Mouse (Mus musculus) hindbrain, embryonic 12.5 days (tissue): ENCODE results near the gene Ufc1. TPM values are rescaled to one million over a fixed set of nuclear protein-coding genes. Genes with fewer than 3 reads are reported as not detected.

Experiments
- ATAC-seq: fragments of 200-750 bp; cut with Nextera tagmentation; 2 replicates; pipeline ENCODE4 v1.8.0; 2017; ENCODE audit warnings: moderate TSS enrichment; ENCODE audit not compliant: low FRiP score
- H3K27ac ChIP-seq: fragments of 300-500 bp; sonication (generic); 2 replicates; pipeline ENCODE4 v1.5.1; 2016; ENCODE audit warnings: mild to moderate bottlenecking
- H3K27me3 ChIP-seq: fragments of 300-500 bp; sonication (generic); 2 replicates; pipeline ENCODE4 v1.6.1; 2016; ENCODE audit warnings: mild to moderate bottlenecking
- H3K36me3 ChIP-seq: fragments of 300-500 bp; sonication (generic); 2 replicates; pipeline ENCODE4 v1.6.1; 2016; ENCODE audit warnings: mild to moderate bottlenecking
- H3K4me1 ChIP-seq: fragments of 300-500 bp; sonication (generic); 2 replicates; pipeline ENCODE4 v1.6.1; 2016
- H3K4me2 ChIP-seq: fragments of 300-500 bp; sonication (generic); replicated peaks from 2 replicates; pipeline ENCODE4 v1.6.1; 2016; ENCODE audit warnings: mild to moderate bottlenecking
- H3K4me3 ChIP-seq: fragments of 300-500 bp; sonication (generic); 2 replicates; pipeline ENCODE4 v1.5.1; 2016; ENCODE audit warnings: mild to moderate bottlenecking
- H3K9ac ChIP-seq: fragments of 300-500 bp; sonication (generic); 2 replicates; pipeline ENCODE4 v1.6.1; 2016; ENCODE audit warnings: mild to moderate bottlenecking, moderate library complexity
- H3K9me3 ChIP-seq: fragments of 300-500 bp; sonication (generic); replicated peaks from 2 replicates; pipeline ENCODE4 v1.6.1; 2016; ENCODE audit warnings: mild to moderate bottlenecking
- WGBS: fragments of 180-500 bp; shearing (Covaris S2); methylation state at CpG from one replicate; pipeline ENCODE4 v1.1.7; 2016; 5-methylcytosine and 5-hydroxymethylcytosine counted together
- polyA plus RNA-seq: library from polyadenylated mRNA; unstranded; fragments of >200 nt; fragmentation: Nextera tagmentation; extraction: Ambion mirVana; gene quantifications from 2 replicates; pipeline ENCODE4 v1.2.1, GENCODE M21; 2016

The Ufc1 gene
- polyA plus RNA-seq, 1 experiment from 2014 or later = 106 TPM

DNA sequence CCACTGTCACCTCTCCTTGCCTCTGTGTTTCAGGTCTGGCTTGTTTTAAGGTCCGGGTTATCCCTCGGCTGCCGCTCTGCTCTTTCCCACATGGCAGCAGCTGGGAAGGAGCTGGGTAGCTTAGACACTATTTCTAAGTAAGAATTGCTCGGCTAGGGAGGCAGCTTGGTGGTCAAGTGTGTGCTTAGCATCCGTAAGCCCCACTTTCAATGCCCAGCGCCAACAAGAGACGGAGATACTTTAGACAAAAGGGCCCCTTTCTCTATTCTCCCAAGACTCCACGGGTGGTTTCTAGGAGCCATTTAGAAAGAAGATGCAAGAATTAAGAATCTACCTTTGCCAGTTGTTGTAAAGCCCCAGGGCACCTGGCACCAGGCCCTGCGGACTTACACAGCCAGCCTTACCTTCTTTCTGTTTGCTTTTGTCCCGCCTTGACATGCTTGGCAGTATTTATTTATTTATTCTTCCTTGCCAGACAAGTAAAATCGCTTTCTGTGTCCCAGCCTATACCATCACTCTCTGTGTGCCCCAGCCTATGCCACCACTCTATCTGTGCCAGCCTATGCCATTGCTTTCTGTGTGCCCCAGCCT lies 19.6 kb downstream of the Ufc1 start:
- no peaks in the 10 kb centered on the region for H3K9me3 ChIP-seq
- H3K27ac ChIP-seq = no peak overlapping the region
- H3K36me3 ChIP-seq = peaks cover 68% of the 10 kb centered on the region
- H3K9ac ChIP-seq = no peak overlapping the region
- no peaks in the 10 kb centered on the region for H3K27me3 ChIP-seq
- H3K4me1 ChIP-seq = peaks cover 21% of the 10 kb centered on the region
- 89% methylated on average over 11 of the region's 11 CpGs for WGBS
- ATAC-seq = no peak
- H3K4me3 ChIP-seq = no peak overlapping the region
- no peak overlapping the region for H3K4me2 ChIP-seq

DNA sequence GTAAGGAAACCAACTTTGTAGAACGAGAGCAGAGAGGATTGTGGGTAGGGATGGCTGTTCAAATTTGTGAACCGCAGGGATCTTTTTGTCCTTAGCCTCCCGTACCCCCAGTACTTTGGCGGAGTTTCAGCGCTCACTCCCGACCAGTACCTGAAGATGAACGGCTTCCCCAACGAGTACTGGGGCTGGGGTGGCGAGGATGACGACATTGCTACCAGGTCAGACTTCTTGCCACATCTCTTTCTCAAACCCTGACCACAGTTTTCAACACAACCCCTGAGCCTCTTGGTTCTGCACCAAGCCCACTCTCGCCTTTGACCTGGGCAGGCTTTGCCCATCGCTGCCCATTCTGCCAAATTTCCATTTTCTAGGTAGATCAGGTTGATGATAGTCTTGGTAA lies 20.7 kb downstream of the Ufc1 start:
- H3K4me2 ChIP-seq = no peak overlapping the region
- 95% methylated on average over 12 of the region's 12 CpGs for WGBS

GRCm38 (mm10) chr1:171272086-171272485 lies 22.7 kb downstream of the Ufc1 start:
- ATAC-seq = no peak
- H3K36me3 ChIP-seq = peaks cover 51% of the 10 kb centered on the region
- H3K4me1 ChIP-seq = peaks cover 14% of the 10 kb centered on the region
- no peak overlapping the region for H3K4me3 ChIP-seq
- 86% methylated on average over 3 of the region's 3 CpGs for WGBS
- 0 out of 2 replicates have a peak overlapping the region, but pooled peaks have one; percentile 27 for H3K9ac ChIP-seq
- peak overlapping the region; percentile 96; the same call in 1 of the 2 replicates for H3K4me2 ChIP-seq
- H3K9me3 ChIP-seq = no peaks in the 10 kb centered on the region
- H3K27me3 ChIP-seq = no peaks in the 10 kb centered on the region
- no peak overlapping the region for H3K27ac ChIP-seq

More for the DNA sequence above, 20.7 kb downstream of the Ufc1 start:
- no peak for ATAC-seq
- H3K27me3 ChIP-seq = no peaks in the 10 kb centered on the region
- H3K4me1 ChIP-seq = peaks cover 14% of the 10 kb centered on the region
- peaks cover 68% of the 10 kb centered on the region for H3K36me3 ChIP-seq
- H3K27ac ChIP-seq = no peak overlapping the region
- no peak overlapping the region for H3K9ac ChIP-seq
- no peaks in the 10 kb centered on the region for H3K9me3 ChIP-seq
- no peak overlapping the region for H3K4me3 ChIP-seq

- ATAC-seq = no peak
- Histone ChIP-seq H3K4me2 (peak overlapping the region; percentile 96; the same call in 1 of the 2 replicates), H3K36me3 (peaks cover 47% of the 10 kb centered on the region), H3K4me3 (no peak overlapping the region), H3K27me3 (no peaks in the 10 kb centered on the region), H3K9me3 (no peaks in the 10 kb centered on the region), H3K9ac (peak overlapping the region; percentile 27; the same call in 1 of the 2 replicates), H3K4me1 (peaks cover 14% of the 10 kb centered on the region), H3K27ac (no peak overlapping the region)
- whole genome bisulfite sequencing = 73% methylated on average over 10 of the region's 10 CpGs
Measured at GRCm38 (mm10) chr1:171271622-171272021, 23.2 kb downstream of the Ufc1 start.

- 54% methylated on average over 9 of the region's 9 CpGs for whole genome bisulfite sequencing
- Histone ChIP-seq H3K9me3 (no peaks in the 10 kb centered on the region), H3K36me3 (peaks cover 42% of the 10 kb centered on the region), H3K4me1 (peaks cover 14% of the 10 kb centered on the region), H3K9ac (peak overlapping the region; percentile 87), H3K4me3 (peak overlapping the region; percentile 74), H3K4me2 (peak overlapping the region; percentile 96), H3K27me3 (no peaks in the 10 kb centered on the region), H3K27ac (no peak overlapping the region)
- no peak for ATAC-seq
Measured at GRCm38 (mm10) chr1:171271196-171271595, 23.6 kb downstream of the Ufc1 start.

- H3K27me3 ChIP-seq = no peaks in the 10 kb centered on the region
- no peaks in the 10 kb centered on the region for H3K9me3 ChIP-seq
- peak overlapping the region; percentile 87 for H3K9ac ChIP-seq
- H3K4me1 ChIP-seq = peaks cover 14% of the 10 kb centered on the region
- no peak overlapping the region; the same call in 1 of the 2 replicates for H3K27ac ChIP-seq
- peak overlapping the region; percentile 74 for H3K4me3 ChIP-seq
- WGBS = 2% methylated on average over 19 of the region's 19 CpGs
- peak; percentile 85 for ATAC-seq
- peak overlapping the region; percentile 96 for H3K4me2 ChIP-seq
- H3K36me3 ChIP-seq = peaks cover 36% of the 10 kb centered on the region
Measured at GRCm38 (mm10) chr1:171270573-171270900, 24.3 kb downstream of the Ufc1 start.

DNA sequence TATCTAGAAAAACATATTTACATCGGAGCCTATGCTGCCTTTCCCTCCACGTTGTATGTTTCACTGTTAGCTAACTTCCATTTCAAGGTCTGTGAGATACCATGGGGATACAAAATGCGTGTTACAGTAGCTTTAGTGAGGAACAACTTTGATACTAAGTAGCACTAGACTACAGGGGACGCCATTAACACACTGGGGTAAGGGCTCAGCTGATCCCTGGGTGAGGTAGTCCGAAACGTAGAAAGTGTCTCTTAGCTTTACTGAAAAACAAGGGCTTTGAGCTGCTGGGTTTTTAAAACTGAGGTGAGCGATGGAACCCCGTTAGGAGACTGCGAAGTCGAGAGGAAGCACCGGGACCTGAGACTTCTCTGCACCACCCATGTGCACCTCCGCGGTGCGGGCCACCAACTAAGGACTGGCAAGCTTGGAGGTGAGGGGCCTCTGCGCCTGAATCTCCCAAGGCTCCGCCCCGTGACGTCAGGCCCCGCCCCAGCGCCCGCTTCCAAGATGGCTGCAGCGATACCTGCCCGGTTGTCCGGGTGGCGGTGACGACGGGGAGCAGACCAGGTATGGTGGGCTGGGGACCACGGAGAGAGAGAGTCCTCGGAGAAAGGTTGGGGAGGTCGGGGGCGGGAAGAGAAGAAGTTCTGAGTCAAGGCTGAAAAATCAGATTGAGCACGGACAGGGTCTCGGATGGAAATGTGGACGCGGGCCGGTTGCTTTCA lies 24.8 kb downstream of the Ufc1 start, which contains the start of gene B4galt3:
Gene B4galt3, plus strand, starts transcription at position 481 of the 725 bp plus-strand sequence.
- no peaks in the 10 kb centered on the region for H3K9me3 ChIP-seq
- H3K4me1 ChIP-seq = peaks cover 14% of the 10 kb centered on the region
- H3K9ac ChIP-seq = peak within 1 kb of the TSS; percentile 87
- H3K27me3 ChIP-seq = no peaks in the 10 kb centered on the region
- WGBS = 3% methylated on average over 36 of the region's 36 CpGs
- peak; percentile 95 for ATAC-seq
- H3K4me2 ChIP-seq = peak within 1 kb of the TSS; percentile 96
- H3K36me3 ChIP-seq = peaks cover 31% of the 10 kb centered on the region
- peak within 1 kb of the TSS; percentile 74 for H3K4me3 ChIP-seq
- peak within 1 kb of the TSS; percentile 60 for H3K27ac ChIP-seq

DNA sequence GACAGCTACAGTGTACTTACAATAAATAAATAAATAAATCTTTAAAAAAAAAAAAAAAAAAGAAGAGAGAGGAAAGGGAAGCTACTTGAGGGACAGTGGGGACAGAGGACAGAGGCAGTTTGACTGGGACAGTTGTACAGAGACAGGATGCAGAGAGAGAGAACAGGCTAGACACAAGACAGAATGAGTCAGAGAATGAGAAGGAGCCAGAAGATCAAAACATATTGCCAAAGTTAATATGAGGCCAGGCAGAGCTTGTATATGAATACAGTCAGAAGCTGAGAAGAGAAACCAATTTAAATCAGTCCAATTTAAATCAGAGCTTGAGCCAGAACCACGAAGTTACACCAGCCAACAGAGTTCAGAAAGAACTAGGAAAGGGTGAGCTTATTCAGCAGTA lies 26.5 kb downstream of the Ufc1 start:
- peaks cover 16% of the 10 kb centered on the region for H3K4me1 ChIP-seq
- no peaks in the 10 kb centered on the region for H3K9me3 ChIP-seq
- no peak overlapping the region for H3K4me2 ChIP-seq
- H3K9ac ChIP-seq = no peak overlapping the region
- peaks cover 14% of the 10 kb centered on the region for H3K36me3 ChIP-seq
- H3K27ac ChIP-seq = no peak overlapping the region
- ATAC-seq = no peak
- 64% methylated on average over 1 of the region's 1 CpGs for WGBS
- H3K27me3 ChIP-seq = no peaks in the 10 kb centered on the region
- no peak overlapping the region for H3K4me3 ChIP-seq

- ATAC-seq = no peak
- Histone ChIP-seq H3K4me3 (no peak overlapping the region), H3K27me3 (no peaks in the 10 kb centered on the region), H3K27ac (no peak overlapping the region), H3K4me2 (no peak overlapping the region), H3K36me3 (no peaks in the 10 kb centered on the region), H3K9me3 (no peaks in the 10 kb centered on the region), H3K9ac (no peak overlapping the region), H3K4me1 (peaks cover 19% of the 10 kb centered on the region)
- 79% methylated on average over 4 of the region's 4 CpGs for WGBS
Measured at GRCm38 (mm10) chr1:171265971-171266744, 28.7 kb downstream of the Ufc1 start.

DNA sequence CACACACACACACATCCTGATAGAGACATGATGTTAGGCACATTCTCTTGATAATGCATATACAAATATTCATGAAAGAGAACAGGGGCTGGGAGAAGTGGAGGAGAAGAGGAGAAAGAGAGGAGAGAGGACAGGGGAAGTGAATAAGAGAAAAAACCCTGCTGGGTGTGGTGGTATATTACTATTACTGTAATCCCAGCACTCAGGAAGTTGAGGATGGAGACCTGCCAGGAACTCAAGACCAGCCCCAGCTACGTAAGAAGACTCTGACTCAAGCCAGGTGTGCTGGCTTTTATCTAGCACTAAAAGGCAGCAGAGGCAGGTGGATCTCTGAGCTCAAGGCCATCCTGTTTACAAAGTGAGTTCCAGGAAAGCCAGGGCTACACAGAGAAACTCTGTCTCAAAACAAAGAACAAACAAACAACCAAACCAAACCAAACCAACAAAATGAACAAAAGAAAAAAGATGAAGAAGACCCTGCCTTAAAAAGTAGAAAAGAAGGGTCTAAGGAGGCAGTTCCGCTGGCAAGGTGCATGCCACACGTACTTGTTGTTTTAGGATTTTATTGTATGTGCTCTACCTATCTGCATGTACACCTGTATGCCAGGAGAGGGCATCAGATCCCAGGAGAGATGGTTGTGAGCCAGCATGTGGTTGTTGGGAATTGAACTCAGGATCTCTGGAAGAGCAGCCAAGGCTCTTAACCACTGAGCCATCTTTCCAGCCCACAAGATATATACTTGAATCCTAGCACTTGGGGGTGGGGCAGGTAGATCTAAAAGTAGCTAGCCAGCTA lies 31.0 kb downstream of the Ufc1 start:
- H3K4me3 ChIP-seq = no peak overlapping the region
- 82% methylated on average over 3 of the region's 3 CpGs for WGBS
- H3K4me1 ChIP-seq = peaks cover 11% of the 10 kb centered on the region
- H3K4me2 ChIP-seq = peak overlapping the region; percentile 51; the same call in 1 of the 2 replicates
- no peaks in the 10 kb centered on the region for H3K9me3 ChIP-seq
- H3K9ac ChIP-seq = no peak overlapping the region
- no peaks in the 10 kb centered on the region for H3K27me3 ChIP-seq
- 0 out of 2 replicates have a peak, but pooled peaks have one; percentile 3 for ATAC-seq
- no peaks in the 10 kb centered on the region for H3K36me3 ChIP-seq
- H3K27ac ChIP-seq = peak overlapping the region; percentile 64

- WGBS = 6% methylated on average over 2 of the region's 2 CpGs
- Histone ChIP-seq H3K4me2 (peak overlapping the region; percentile 51), H3K4me3 (peak overlapping the region; percentile 22), H3K9me3 (no peaks in the 10 kb centered on the region), H3K9ac (no peak overlapping the region), H3K27ac (peak overlapping the region; percentile 64), H3K27me3 (no peaks in the 10 kb centered on the region), H3K36me3 (no peaks in the 10 kb centered on the region), H3K4me1 (peaks cover 11% of the 10 kb centered on the region)
- ATAC-seq = peak; percentile 90
Measured at GRCm38 (mm10) chr1:171263185-171263611, 31.6 kb downstream of the Ufc1 start.
